Mouse (Mus musculus) spleen, adult 18-20 months (tissue): ENCODE data around the gene Arid5a.

Experiments used
- DNase-seq, 2 experiments: peaks; one replicate each; pipeline ENCODE4 v3.0.0; 2022; ENCODE audit warnings: mixed read lengths in 2 of 2

Arid5a gene

DNA sequence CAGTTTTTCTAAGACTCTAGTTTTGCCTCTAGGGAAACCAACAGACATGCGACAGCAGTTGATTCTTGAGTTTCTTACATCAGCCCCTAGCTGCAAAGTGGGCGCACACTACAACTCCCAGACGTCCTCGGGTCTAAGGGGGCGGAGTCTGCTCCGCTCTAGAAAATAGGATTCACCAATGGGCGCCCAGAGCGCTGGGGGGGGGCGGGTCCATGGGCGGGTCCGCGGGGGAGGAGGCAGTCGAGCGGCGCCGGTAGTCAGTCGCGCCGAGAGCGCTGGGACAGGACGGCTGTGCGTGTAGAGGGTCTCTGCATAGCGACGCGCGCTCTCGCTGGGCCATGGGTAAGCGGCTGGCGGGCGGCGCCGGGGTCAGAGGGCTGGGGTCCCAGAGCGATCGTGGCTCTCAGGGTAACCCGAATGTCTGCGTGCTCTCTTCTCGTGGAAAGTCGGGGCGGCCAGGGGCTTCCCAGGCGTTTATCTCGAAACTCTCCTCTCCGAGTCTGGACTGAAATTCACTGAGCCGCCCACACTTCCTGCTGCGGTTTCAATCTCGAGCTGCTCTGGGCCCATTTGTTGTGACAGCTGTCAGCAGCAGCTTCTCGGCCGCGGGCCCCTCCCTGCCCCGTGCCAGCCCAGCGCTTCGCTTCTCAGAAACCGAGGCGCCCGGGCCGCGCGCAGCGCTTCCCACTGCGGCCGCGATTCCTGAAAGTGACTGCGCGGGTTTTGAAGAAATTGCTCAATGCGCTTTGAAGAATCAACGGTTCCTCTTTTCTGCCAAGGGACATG is at the start of gene Arid5a:
Gene Arid5a (plus strand): TSS at position 239 of the 786 bp plus-strand sequence.
- peak; percentile 83 to 85 for DNase-seq

DNA sequence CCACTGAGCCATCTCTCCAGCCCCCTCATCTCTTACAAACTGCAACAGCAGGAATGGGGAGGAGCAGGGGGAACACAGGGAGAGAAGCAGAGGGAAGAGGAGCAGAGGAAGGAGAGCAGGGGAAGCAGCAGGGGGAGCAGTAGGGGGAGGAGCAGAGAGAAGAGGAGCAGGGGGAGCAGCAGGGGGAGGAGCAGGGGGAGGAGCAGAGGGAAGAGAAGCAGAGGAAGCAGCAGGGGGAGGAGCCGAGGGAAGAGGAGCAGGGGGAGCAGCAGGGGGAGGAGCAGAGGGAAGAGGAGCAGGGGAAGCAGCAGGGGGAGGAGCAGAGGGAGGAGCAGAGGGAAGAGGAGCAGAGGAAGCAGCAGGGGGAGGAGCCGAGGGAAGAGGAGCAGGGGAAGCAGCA is 48.9 kb upstream of the Arid5a start:
- DNase-seq = no peak

DNA sequence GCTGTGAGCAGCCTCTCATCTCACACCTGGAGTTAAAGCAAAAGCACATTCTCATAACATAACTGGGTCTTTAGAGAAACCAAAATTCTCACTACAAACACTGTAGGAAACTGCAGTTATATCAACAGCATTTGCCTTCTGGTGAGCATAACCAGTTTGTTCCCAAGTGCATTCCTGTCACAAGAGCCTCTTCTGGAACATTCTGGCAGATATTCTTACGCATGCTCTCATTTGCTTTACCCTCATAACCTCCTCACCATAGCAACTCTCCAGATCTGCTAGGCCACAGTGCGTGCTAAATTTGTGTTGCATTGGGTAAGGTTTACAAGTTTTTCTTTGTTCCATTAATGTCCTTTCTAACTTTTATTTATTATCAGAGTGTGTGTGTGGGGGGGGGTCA is 48.3 kb upstream of the Arid5a start:
- DNase-seq = no peak

DNA sequence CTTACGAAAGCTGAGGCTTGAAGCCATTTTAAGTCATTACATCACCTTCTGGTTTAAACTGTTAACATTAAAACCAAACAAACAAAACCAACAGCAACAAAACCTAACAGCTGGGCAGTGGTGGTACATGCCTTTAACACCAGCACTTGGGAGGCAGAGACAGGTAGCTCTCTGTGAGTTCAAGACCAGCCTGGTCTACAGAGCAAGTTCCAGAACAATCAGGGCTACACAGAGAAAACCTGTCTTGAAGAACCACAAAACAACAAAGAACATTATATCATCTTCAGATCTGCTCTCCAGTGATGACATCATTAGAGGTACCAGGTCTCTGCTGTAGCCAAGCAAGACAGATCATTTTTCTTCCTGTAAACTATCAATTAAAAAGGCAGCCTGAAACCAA is 47.1 kb upstream of the Arid5a start:
- no peak for DNase-seq

DNA sequence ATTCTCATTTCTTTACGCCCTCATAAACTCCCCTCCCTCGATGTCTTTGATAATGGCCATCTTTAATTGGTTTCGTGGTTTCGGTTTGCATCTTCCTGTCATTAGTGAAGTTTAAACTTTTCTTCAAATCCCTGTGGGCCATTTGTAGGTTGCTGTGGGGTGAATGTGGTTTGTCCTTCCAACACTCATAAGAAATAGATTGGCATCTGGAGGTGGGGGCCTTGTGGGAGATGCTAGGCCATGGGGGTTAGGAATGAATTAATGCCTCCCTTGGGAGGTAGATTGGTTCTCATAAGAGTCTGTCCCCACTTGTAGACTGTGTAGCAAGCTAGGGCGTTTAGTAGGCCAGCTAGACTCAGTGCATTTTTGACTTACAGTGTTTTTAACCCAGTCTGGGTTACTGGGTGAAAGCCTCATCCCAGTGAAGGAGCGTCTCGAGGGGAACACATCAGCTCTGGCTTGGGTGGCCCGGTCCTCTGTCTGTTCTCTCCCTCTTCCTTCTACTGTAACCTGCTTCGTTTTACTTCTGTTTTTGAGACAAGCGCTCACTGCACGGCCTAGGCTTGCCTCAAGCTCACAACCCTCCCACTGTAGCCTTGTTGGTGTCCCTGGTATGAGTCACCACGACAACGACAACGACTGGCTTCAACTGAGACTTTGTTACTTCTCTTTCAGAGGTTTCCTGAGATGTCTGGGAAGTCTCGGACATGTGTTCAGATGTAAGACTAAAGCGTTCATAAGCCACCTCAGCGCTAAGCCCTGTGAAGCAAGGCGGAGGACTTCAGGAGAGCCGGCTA is 45.6 kb upstream of the Arid5a start:
- DNase-seq = peak; percentile 51 to 60

DNA sequence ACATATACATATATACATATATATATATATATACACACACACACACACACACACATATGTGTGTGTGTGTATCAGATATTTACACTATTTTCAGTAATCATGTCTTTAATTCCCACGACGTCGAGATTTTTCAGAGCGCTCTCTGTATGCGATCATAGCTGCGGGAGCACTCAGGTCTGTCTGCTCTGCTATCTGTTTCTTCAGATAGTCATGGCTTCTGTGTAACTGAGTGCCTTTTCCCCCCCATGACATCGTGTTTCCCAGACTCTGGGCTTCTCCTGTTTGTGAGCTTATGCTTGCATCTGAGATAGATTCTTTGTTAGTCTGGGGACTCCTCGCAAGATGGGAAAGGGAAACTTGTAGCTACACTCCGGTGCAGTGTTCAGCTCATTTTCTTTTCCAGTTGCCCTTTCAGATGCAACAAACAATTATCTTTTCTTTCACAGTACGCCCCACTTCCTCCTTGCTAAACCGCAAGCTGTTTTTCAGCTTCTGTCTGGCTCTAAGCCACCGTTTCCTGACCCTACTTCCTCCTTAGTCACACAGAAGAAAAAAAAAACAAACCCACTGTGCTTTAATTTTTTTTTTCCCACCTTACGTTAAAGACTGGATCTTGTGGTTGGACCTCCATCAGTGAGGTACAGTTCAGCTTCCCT is 43.6 kb upstream of the Arid5a start:
- peak; percentile 49 to 56 for DNase-seq

DNA sequence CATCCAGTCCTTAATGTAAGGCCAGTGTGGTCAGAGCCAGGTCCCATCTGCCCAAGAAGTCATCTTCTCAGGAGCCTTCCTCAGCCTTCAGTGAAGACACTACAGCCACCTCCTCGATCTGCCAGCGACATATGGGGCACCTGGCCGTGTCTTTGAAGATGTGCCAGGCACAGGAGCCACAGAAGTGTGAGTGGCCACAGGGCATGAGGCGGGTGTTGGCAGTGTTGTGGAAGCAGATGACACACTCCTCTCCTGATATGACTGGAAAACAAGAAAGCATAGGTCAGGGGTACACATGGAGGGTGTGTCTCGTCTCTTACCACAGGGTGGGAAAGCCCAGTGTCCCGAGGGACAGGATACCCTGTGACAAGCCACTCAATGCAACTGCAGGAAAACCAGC is 41.2 kb upstream of the Arid5a start:
- DNase-seq = no peak

DNA sequence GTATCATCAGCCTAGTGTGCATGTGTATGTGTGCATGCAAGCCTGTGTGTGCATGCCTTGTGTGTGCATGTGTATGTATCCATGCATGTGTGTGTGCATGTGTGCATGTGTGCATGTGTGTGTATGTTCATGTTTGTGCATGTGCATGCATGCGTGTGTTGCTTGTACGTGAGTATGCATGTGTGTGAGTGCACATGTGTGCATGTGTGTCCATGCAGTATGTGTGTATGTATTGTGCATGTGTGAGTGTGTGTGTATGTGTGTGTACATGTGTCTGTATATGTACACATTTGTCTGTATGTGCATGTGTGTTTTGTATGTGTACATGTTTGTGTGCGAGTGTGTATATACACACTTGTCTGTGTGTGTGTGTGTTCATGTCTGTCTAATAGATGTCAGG is 39.9 kb upstream of the Arid5a start:
- DNase-seq = no peak

DNA sequence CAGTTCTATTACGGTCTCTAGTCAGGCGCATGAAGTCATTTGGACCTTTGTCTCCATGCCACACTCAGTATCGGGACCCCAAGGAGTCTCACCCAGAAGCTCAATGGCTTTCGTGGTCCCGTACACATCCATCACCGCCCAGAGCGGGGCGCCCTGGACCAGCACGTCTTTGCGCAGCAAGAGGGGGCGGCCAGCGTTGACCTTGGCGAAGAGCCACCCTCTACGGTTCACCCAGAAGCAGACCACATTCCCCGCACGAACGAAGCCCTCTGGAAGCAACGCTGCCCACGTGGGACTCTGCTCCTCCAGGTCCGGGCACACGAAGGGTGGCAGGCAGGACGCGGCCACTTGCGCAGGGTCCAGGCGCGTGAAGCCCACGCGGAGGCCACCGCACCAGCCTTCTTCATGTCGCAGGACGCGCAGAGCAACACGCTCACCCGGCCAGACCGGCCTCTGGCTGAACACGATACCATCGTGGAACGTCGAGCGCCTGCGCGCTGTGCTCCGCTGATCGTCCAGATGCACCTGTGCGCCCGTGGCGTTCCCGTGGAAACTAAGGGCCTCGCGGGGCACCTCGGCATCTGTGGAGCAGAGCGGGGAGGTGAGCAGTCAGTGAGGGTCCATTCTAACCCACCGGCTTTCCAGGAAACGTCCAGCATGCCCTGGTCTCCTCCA is 38.3 kb upstream of the Arid5a start:
- DNase-seq = no peak

DNA sequence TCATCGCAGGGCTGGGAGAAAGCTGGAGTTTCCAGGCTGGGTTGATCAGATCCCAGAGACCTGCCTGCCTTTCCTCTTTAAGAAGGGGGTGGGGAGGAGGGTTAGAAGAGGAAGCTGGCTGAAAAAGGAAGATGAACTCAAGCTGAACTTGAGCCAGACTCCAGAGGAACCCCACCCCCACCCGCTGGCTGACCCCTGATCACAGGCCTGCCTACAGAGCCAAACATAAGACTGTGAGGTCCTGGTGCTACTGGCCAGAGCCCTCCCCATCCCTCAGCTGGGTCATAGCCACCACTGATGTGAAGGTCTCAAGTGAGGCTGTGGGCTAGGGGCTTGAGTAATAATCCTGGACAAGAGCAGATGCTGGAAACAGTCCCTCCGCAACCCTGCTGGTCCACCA is 36.9 kb upstream of the Arid5a start:
- DNase-seq = no peak

DNA sequence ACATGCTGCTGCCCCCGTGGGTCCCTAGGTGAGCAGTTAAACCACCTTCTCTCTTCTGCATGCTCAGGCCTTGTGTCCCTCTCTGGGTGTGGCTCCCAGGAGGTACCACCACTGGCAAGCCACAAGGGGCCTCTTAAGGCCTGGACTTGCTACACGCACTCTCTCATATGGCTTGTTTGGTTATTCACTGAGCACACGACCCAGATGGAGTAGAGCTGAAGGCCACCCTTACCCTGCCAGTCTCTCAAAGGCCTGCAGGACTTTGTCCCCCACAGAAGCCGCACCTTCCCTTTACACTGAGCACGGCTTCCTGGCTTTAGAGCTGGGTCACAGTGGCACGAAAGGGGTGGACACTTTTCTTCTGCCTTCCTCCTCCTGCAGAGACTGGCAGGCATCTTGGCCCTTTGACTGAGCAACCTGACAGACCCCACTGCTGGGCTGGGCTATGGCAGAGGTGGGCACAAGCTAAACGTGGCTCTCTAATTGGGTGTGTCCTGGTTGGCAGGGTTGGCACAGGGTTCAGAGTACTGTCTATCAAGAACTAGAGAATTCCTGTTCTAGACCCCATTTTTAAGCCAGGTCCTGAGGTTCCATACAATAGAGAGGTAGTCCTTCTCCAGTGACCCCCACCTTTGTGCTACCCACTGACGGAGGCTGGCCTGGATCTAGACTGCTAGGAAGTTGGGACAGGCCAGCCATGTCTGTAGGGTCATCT is 35.9 kb upstream of the Arid5a start:
- no peak for DNase-seq

DNA sequence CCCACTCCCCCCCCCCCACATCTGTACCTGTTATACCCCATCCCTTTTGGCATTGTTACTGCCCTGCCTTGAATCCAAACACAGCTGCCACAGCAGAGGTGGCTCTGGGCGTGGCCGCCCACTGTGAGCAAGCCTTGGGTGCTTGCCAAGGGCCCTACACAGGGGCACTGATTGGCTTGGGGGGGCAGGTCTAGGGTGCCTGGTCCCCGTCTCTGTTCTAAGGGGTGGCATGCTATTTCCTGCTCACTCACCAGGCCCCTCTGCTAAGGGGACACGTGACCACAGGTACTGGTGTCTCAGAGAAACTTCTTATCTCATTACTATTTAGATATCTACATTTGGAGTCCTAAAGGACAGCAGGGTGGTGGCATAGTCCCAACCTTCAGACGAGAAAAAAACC is 35.0 kb upstream of the Arid5a start:
- DNase-seq = peak; percentile 70

DNA sequence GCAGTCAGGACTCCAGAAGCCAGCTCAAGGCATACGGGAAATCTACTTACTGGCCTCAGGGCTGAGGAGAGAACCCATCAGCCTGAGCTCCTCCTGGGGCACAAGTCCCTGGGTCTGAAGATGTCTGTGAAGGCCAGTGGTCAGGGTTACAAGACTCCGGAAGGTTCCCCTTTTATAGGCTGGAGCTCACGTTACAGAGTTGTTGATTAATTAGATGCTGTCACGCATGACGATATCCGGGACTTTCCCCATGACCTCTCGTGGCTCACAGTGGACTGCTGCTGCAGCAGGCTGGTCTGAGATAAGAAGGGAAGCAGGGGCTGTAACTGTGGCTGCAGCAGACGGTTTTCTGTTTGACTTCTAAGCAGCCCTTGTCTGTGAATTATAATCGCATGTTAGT is 34.2 kb upstream of the Arid5a start:
- DNase-seq = peak; percentile 65 to 73

DNA sequence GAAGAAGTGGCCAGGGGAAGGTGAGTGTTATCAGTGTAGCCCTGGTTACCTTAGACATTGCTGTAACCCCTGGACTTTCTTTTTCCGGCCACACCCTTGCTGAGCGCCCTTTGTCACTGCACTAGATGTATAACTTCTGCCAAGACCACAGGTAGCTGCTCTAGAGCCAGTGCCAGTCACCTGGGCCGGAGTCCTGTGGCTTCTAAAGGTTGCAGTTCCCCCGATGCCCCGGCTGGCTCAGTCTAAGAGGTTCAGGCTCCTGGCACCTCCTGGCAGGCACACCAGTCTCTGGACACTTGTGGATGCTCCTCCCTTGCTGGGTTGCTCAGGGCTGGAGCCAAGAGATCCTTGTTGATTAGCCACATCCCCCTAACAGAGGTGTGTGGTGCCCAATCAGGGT is 33.1 kb upstream of the Arid5a start, which contains the start of gene Neurl3:
Gene Neurl3 (minus strand): TSS at position 225 of the 400 bp plus-strand sequence.
- no peak for DNase-seq

DNA sequence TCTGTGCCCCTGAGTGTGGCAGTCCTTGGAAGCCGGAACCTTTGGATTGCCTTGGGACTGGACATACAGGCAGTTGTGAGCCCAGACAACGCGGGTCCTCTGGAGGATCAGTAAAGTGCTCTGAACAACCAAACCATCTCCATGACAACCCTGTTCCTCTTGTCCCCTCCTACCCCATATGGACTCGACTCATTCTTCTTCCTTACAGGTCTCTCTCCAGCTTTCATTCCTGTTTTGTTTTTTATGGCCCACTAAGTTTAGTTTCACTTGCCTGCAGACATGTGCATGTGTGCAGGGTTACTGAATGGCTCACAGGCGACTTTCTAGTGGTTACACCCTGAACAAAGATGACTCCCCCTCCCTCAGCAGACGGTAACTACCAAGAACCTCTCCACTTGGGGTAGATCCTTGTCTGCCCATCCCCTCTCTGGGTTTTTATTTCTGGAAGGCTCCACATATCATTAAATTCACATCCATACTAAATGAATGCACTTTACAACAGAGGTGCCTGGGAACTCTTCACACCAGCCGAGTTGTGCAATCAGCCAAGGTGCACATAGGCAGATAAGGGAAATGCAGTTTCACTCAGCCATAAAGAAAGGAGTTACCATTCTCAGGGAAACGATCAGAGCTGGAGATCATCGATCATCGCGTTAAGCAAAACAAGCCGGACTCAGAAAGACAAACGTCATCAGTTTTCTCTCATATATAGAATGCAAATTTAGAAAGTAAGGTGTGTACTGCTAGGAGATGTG is 31.7 kb upstream of the Arid5a start:
- DNase-seq = no peak

DNA sequence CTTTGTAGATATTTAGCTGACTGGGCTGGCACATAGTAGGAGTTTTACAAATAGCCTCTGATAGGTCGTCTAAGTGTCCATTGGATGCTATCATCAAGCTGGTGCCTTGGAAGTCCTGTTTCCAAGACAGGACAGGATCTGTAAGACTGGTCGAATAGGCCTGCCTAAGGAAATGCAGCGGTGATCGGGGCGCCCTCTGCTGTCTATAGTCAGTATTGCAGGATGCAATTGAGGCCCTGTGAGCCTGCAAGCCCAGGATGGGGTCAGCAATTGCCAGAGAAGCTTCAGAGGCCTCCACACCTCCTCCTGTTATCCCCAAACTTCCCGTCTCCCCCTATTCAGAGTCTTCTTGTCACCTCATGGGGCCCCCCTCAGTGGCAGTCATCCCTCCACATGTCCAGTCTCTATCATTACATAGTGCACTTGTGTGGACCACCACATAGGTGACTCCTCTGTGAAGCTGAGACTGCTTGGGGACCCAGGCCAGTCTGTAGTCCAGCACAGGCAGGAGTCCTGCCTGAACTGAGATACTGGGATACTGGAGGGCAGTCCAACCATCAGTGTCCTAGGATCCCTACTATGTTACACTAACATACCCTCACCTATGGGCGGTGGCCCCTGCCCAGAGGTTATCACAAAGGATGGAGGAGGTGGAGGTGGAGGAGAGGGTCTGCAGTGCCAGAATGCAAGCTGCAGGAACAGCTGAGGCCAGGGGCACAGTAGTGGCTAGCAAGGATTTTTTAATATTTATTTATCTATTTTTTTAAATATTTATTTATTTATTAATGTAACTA is 30.1 kb upstream of the Arid5a start:
- peak; percentile 73 to 89 for DNase-seq

DNA sequence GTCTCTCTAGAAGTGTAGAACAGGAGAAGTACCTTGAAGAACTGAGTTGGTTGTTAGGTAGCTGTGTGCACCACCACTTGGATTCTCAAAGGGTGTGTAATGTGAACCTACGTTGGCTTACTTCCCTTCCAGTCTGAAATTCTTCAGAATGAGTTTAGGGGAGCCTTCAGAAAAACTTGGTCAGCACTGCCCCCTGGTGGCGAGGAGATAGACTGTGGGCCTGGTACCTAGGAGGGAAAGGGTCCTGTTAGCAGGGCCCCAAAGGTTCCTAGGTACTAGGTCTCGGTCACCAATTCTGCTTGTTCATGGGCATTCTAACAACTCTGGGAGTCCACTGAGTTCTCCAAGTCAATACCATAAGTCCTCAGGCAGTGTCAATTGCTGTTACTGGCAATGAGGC is 28.3 kb upstream of the Arid5a start:
- DNase-seq = peak; percentile 77 to 95

DNA sequence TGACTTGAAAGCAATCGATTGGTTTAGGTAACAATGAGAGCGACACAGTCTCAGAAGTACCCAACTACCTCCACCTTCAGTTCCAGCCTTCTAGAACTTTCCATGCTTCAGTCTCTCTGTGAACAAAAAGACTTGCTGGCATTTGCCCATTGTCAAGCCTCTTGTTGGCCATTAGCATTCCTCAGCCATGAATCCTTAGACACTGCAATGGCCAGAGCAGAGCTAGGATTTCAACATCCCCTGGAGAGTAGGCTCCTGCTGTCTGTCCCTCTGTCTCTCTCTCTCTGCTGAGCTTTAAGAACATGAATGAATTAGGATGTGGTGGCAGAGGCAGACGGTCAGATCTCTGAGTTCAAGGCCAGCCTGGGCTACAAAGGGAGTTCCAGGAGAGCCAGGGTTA is 26.6 kb upstream of the Arid5a start:
- no peak for DNase-seq

DNA sequence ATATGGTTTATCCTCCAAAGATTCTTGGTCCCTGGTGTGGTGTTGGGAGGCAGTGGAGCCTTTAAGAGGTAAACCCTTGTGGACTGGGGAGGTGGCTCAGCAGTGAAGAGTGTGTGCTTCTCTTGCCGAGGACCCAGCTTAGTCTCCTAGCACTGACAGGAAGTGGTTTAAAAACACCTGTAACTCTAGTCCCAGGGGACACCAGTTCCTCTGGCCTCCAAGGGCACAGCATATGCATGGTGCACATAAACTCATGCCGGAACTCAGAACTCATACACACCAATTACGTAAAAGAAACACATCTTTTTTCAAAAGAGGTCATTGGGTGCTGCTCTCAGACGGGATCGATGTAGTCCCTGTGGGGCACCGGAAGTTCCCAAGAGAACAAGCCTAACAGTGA is 25.7 kb upstream of the Arid5a start:
- peak; percentile 37 to 41 for DNase-seq

DNA sequence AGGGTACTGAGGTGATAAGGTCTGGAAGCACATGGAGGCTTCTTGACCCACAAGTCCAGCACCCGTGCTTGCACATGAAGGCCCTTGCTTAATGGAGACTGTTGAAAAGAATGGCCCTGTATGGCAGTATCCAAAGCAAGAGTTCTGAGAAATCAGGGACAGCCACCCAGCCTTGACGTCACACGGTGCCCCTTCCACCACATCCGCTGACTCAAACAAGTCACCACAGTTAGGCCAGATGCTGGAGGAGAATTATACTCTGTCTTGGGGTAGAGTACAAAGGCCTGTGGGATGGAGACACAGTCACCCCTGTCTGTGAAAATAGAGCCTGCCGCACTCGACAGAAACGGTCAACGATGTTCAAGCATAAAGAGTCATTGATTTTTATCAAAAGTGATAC is 14.1 kb upstream of the Arid5a start:
- DNase-seq = no peak

DNA sequence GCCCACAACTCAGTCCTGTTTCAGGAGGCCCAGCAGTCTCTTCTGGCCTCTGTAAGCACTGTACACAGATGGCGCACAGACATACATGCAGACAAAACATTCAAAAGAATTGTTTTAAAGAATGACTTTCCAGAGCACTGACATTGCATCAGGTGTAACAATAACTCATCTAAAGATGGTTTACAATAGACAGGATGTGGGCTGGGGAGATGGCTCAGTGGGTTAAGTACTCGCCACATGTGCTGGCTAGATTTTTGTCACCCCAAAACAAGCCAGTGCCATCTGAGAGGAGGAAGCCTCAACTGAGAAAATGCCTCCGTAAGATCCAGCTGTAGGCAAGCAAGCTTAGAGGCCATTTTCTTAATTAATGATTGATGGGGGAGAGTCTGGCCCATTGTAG is 13.1 kb upstream of the Arid5a start:
- no peak for DNase-seq
